Mouse (Mus musculus) cerebellum, postnatal 36 days (tissue): ENCODE results near the gene Grid2.
A peak's percentile ranks its signal among the peaks of the same experiment; 100 is the strongest.

Source experiments
- DNase-seq, 2 experiments: peaks; one replicate each; pipeline ENCODE4 v3.0.0; 2021 to 2022; ENCODE audit warnings: mixed read lengths in 2 of 2

Grid2 gene

DNA sequence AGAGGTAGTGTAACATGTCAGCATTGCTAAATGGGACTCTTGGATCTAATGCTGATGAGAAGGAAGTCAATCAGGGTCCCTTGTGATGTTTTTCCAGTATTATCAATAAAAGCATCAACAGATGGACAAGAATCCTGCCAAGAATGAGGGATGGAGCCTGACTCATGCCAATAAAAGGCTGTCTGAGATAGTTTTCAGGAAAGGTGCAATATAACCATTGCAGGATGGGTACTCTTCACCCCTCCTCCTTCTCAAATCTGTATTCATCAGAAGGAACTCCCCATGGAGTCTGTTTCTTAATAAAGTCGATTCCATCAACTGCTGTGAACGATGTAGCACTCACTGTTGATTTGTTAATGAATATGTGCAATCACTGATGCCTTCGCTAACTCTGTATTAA is 403.7 kb downstream of the Grid2 start:
- no peak for DNase-seq

GRCm38 (mm10) chr6:63685689-63686088 is 430.0 kb downstream of the Grid2 start:
- DNase-seq = no peak

DNA sequence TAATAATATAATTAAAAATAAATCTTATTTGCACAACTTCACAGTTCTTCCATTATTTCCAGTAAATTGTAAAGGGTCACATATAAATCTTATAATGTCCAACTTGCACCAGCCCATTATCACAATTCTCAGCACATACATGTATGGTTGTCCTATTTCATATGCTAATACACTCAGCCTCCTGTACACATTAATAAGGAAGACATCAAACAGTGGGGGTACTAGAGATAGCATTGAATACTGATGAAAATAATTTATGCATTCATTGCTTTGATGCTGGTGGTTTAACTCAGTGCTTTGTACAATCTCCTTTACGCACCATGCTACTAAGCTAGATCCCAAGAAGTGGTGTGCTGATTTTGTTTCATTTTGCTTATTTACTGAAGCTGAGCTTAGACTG is 446.0 kb downstream of the Grid2 start:
- DNase-seq = no peak

DNA sequence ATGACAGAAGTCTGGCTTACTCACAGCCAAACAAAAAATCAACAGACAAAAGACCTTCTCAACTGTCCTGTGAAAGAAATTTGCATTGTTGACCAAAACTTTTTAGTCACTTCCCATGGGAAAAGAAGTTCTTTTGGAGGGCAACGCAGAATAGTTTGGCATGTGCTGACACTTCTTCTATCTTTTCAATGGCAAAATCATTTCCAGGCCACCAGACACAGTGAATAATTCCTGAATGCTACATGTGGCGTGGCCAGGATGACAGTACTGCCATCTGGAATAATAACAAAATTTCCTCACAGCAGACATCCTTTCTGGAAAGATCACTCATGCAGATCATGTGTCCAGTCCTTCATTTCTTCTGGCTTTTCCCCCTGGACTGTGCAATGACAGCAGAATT is 478.1 kb downstream of the Grid2 start:
- peak in 1 of 2 experiments; percentile 10 for DNase-seq

DNA sequence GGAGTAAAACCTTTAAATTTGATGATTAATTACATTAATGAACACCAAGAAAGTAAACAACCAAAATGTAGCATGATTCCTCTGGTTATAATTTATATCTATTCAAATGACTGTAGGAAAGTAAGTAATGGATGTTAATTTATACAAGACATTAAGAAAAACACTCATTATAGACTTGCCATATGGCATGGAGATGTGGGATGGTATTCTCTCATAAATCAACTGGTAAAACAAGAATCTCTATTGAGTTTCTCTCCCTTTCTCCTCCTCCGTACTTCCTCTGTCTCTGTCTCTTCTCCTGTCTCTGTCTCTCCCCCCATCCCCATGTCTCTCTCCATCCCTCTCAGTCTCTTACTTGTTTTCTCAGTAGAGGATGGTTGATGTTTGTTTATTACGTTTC is 506.9 kb downstream of the Grid2 start:
- no peak for DNase-seq

DNA sequence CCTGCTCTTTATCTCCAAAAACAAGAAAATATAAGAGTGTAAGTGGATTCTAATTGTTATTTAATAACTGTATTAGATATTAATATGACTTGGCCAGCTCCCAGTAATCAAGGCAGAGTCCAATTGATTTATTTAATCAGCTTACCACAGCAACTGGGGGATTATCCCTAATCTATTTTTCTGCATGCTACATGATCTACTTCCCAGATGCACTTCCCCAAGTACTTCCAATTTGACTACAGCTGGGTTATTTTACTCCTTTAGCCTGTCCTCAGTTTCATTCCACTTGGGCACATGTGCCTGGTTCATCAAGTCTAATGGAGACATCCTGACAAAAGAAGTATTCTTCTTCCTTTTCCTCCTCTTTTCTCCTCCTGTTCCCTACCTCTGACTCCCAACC is 539.0 kb downstream of the Grid2 start:
- no peak for DNase-seq

DNA sequence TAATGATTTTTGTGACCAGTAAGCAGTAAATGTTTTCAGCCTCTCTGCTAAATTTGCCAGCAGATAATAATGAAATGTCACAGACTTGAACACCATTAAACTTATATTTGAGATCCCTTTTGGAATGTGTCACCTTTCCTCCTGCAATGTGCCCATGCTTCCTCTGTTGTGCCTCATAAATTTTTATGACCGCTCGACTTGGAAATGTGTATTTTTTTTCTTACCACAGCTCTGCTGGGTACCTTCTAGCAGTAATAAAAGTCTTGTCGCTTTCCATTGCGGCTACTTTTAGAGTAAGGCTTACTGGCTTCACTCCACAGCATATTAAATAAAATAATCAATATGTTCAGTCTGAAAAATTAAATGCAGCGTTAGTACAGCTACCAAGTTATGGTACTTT is 564.6 kb downstream of the Grid2 start:
- no peak for DNase-seq

- no peak for DNase-seq
Measured at GRCm38 (mm10) chr6:63862628-63863027, 607.0 kb downstream of the Grid2 start.

DNA sequence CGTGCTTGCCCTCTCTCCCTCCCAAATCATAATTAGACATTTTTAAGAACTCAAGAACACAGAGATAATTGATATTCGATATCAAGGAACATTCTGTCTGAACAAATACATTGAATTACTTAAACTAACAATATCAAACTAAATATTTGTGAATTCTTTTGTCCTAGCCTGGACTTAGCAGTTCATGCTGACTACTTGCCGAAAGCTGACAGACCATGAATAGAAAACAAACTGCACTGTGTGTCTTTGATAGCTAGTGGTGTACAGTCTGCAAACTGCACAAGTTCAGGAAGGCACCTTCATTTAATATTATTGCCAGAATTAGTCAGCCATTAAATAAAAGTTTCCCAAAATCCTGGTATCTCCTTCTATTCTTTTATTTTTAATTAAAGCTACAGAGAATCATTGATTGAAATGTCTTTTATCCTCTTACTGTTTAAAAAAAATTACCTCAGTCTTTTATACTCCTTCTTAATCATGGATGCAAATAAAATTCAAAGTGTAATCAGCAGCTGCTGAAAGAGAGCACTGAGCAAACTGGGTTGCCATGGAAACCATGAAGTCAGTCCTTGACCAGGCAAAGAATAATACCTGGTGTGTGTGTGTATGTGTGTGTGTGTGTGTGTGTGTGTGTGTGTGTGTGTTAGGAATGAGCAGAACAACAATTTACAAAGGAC is 621.5 kb downstream of the Grid2 start:
- no peak for DNase-seq

GRCm38 (mm10) chr6:63877765-63878345 is 622.2 kb downstream of the Grid2 start:
- no peak for DNase-seq

GRCm38 (mm10) chr6:63894714-63895113 is 639.0 kb downstream of the Grid2 start:
- no peak for DNase-seq

- DNase-seq = no peak
Measured at GRCm38 (mm10) chr6:63898171-63898570, 642.5 kb downstream of the Grid2 start.

DNA sequence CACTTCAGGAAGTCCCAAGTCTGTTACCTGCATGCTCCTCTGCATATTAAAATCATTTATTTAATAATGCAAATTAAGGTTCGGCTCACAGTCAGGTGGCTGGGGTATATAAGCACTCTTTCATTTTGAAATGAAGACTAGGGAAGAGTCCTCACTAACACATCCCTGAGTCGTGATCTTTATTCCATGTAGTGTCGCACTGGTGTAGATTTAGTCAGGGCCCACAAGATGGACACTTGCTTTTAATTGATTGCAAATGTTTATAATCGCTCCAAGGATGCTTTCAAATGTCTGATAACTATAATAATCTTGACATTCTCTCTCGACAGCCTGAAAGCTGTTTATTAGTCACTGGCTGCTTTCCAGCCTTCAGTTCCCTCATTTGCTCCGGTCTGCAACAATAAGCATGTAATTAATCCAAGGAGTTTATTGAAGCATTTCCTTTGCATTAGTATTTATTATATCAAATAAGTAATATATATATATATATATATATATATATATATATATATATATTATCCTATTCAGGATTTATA is 661.4 kb downstream of the Grid2 start:
- no peak for DNase-seq

- DNase-seq = no peak
Measured at GRCm38 (mm10) chr6:63921951-63922350, 666.3 kb downstream of the Grid2 start.

DNA sequence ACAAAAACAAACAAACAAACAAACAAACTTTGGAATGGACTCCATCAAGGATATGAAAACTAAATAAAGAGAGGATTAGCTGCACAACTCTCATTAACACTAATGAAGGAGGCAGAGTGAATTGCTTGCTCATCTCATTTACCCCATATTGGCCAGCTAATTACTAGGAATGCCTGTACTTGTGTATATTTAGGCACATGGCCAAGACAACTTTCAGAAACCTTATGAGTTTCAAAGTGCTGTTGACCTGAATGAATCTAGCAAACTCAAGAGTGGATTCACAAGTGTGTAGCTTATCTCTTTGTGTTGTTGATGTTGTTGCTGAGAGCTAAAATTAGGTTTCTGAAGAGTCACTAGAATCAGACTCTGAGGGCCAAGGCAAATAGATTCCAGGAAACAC is 675.5 kb downstream of the Grid2 start:
- no peak for DNase-seq

DNA sequence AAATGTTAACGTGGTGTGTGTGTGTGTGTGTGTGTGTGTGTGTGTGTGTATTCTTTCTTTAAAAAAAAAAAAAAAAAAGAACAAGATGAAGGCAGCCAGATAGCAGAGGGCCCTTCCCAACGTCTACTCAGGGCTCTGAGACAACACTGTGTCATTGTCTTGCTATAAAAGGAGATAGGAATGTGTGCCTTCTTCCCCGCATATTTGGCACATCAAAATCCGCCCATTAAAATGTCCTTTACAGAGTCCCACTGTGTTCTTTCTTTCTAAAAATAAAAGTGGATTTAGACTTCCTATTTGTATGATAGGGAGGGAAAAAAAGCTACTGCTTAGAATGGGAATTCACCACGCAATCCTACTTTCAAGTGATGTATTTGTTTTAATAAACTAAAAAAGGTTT is 691.0 kb downstream of the Grid2 start:
- DNase-seq = no peak

DNA sequence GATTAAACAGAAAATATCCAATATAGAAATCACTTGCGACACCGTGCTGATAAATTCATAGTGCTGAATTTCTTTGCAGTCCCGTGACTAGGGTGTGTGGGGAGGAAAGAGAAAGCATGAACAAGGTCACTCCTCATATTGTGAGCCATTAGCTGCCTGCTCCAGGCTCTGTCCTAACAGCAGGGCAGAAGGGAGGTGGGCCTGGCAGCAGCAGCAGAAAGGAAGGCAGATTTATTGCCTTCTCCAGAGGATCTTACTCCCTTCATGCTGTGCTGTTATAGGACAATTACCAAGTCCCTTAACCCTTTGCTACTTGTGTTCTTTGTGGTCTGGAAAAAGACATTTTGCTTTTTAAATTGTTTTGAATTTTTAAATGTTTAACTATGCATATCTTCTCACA is 708.1 kb downstream of the Grid2 start:
- peak in 1 of 2 experiments; percentile 5 for DNase-seq

GRCm38 (mm10) chr6:63964269-63964668 is 708.6 kb downstream of the Grid2 start:
- peak; percentile 23 to 28 for DNase-seq

DNA sequence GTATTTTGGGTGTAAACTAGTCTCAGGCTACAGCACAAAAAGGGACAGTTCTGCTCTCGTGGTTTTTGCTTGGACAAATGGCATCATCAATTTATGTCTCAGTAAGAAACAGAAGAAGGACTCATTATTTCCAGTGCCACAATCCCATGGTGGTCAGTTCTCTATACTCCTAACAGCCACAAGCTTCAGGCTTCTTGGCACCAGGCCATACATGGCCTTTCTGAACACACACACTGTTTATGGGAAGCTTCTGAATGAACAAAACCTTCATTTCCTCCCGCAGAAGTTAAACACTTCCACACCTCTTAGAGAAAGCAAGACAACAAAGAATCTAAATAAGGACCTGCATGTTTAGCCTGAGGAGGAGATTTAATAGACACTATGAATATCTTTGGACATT is 709.1 kb downstream of the Grid2 start:
- DNase-seq = peak; percentile 10 to 31

DNA sequence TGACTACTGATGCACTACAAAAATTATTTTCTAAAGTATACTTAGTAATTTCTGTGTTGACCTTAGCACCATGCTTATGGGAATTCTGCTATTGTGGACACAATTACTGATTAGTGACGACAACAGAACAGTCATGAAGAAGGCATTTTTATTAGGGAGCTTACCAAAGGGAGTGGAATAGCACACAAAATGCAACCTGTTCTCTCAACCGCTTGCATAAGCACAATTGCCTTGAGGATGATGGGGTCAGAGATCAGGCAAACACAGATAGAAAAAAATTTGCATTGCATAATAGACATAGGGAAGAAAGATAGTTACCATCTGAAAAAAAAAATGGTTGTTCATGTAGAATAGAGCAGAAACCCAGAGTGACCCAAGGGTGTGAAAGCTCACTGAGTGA is 790.4 kb downstream of the Grid2 start:
- no peak for DNase-seq

GRCm38 (mm10) chr6:64046732-64047131 is 791.1 kb downstream of the Grid2 start:
- no peak for DNase-seq

- DNase-seq = peak; percentile 32 to 54
Measured at GRCm38 (mm10) chr6:64047950-64048349, 792.3 kb downstream of the Grid2 start.

- no peak for DNase-seq
Measured at GRCm38 (mm10) chr6:64063858-64064257, 808.2 kb downstream of the Grid2 start.

DNA sequence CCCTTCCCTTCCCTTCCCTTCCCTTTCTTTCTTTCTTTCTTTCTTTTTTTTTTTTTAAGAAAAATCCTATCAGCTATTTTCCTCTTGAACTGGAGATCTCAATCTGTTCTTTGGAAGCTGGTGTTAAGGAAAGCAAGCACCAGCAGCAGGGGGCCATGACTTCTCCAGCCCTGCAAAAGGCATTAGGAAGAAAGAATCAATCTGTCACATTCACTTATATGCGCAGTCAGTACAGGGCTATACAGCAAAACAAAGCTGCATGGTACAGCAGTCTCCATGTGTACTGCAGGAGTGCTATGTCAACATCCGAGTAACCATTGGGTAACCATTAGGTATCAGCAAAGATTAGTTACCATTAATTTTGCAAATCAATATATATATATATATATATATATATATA is 809.0 kb downstream of the Grid2 start:
- no peak for DNase-seq

DNA sequence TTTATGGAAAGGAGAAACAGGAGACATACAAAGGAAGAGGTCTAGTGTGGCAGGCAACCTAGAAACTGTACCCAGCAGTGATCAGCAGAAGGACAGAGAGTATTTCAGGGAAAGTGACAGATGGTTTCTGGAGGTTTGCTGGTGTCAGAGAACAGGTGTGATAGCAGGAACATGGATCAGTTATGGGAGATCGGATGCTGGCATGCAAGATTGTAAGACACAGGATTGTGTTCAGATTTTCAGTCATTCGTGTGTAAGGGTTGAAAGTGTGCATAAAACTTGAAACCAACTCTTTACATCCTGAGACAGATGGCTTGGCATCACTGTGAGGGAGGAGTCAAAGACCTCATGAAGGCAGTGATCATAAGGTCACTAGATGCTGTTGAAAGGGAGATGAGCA is 817.7 kb downstream of the Grid2 start:
- DNase-seq = peak; percentile 34 to 55
